Mouse (Mus musculus) MEL (cell line): ENCODE results near the gene Dot1l.

ENCODE experiments used
- MAFK ChIP-seq: IDR thresholded peaks from 2 replicates; pipeline ENCODE4 v1.6.1; 2011; ENCODE audit warnings: low read depth, mild to moderate bottlenecking, low read length, improper control_type of control experiment, borderline replicate concordance
- MAX ChIP-seq: IDR thresholded peaks from 2 replicates; pipeline ENCODE4 v1.6.1; 2011; ENCODE audit warnings: low read length, improper control_type of control experiment
- POLR2A ChIP-seq, 2 experiments: IDR thresholded peaks; 2 replicates each; pipeline ENCODE4 v1.6.1; 2011 to 2012; ENCODE audit warnings: low read length in 2 of 2, mild to moderate bottlenecking in 2 of 2, control low read depth in 1 of 2, improper control_type of control experiment in 1 of 2, low read depth in 1 of 2, moderate library complexity in 1 of 2; ENCODE audit not compliant: control insufficient read depth in 1 of 2, insufficient read depth in 1 of 2, poor library complexity in 1 of 2
- ZC3H11A ChIP-seq: IDR thresholded peaks from 2 replicates; pipeline ENCODE4 v1.6.1; 2012; ENCODE audit warnings: low read depth, mild to moderate bottlenecking, inconsistent platforms, low read length, improper control_type of control experiment

- TF ChIP-seq MAFK (no peak), POLR2A (IDR thresholded peaks at IDR 0.05; ENCODE audit: control insufficient read depth in 1 of 2, insufficient read depth in 1 of 2, low read depth in 1 of 2, low read length in 2 of 2, poor library complexity in 1 of 2) (no peak), ZC3H11A (no peak), MAX (peak; percentile 77)
Observed at GRCm38 (mm10) chr10:80797186-80798149, 42.5 kb downstream of the Dot1l start.
